Mouse (Mus musculus): ENCODE measurements around the gene Supt20. TPM values are rescaled to one million over a fixed set of nuclear protein-coding genes. Genes with fewer than 3 reads are reported as not detected.
A peak's percentile ranks its signal among the peaks of the same experiment; 100 is the strongest.
"Not testable (repeated sequence)": the region's sequence is repeated elsewhere in the genome, so short reads cannot be mapped to it uniquely, and the experiment has no call there.

Gene Supt20
- polyA plus RNA-seq, 1 experiment from 2014 or later, result 106 TPM

DNA sequence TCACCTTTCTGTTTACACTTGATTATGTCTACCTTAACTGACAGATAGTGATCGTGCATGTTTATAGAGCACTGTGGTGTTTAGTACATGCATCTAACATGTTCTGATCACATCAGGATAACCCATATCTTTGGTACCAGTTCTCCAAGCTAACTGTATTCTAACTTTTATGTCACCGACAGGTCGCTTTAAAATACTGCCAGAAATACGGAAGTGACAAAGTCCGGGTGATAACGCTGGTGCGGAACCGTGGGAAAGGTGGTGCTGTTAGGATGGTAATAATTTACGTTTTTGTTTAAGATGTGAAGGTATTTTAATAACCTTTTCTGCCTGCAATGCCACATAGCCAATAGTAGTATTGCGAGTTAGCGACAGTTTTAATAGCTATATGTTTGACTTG is 49.4 kb downstream of the Supt20 start:
- Histone ChIP-seq H3K4me3 (no peak overlapping the region), H3K27me3 (ENCODE audit: low read depth, poor library complexity, severe bottlenecking) (no peaks in the 10 kb centered on the region), H3K27ac (no peak overlapping the region), H3K9me3 (replicated peaks) (no peaks in the 10 kb centered on the region), H3K4me1 (no peaks in the 10 kb centered on the region), H3K36me3 (peaks cover 93% of the 10 kb centered on the region)
- no peak for DNase-seq (ENCODE audit: low spot score)
- 95% methylated on average over 11 of the region's 11 CpGs for WGBS

DNA sequence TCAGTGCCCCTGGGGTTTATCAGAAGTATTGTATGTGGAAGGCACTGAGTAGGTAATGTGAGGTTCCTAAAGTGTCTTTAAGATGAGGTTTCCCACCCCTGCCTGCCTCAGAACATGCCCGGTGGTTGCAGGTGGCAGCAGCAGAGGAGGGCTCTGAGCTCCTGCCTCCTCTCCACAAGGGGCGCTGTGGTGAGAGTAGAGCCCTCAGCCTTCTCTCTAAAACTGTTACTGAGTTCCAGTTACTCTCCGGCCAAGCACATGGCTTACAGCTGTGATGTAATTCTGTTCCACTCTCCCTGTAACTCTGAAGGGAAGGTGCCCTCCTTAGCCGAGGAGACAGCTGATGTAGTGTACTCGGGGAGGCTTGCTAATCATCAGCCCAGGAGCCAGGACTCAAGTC is 53.2 kb downstream of the Supt20 start:
- 59% methylated on average over 5 of the region's 5 CpGs for WGBS
- Histone ChIP-seq H3K36me3 (peaks cover 99% of the 10 kb centered on the region), H3K9me3 (replicated peaks) (no peaks in the 10 kb centered on the region), H3K27ac (no peak overlapping the region), H3K4me1 (no peaks in the 10 kb centered on the region), H3K27me3 (ENCODE audit: low read depth, poor library complexity, severe bottlenecking) (no peaks in the 10 kb centered on the region), H3K4me3 (no peak overlapping the region)
- DNase-seq (ENCODE audit: low spot score), result peak; percentile 49

DNA sequence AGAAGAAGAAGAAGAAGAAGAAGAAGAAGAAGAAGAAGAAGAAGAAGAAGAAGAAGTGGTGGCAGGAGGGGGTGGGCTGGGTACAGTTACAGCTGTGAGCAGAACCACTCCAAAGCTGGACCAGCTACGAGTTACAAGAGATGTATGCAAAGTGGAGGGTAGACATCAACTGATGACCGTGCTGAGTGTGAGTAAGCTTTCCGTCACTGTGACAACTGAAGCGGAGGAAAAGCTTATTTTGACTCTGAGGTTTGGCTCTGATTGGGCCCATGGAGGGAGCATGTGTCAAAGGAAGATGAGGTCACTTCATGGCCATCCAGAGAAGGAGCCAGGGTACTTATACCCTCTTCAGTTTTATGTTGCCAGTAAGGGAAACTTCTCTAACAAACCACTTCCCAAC is 60.8 kb downstream of the Supt20 start:
- 76% methylated on average over 4 of the region's 4 CpGs for WGBS

DNA sequence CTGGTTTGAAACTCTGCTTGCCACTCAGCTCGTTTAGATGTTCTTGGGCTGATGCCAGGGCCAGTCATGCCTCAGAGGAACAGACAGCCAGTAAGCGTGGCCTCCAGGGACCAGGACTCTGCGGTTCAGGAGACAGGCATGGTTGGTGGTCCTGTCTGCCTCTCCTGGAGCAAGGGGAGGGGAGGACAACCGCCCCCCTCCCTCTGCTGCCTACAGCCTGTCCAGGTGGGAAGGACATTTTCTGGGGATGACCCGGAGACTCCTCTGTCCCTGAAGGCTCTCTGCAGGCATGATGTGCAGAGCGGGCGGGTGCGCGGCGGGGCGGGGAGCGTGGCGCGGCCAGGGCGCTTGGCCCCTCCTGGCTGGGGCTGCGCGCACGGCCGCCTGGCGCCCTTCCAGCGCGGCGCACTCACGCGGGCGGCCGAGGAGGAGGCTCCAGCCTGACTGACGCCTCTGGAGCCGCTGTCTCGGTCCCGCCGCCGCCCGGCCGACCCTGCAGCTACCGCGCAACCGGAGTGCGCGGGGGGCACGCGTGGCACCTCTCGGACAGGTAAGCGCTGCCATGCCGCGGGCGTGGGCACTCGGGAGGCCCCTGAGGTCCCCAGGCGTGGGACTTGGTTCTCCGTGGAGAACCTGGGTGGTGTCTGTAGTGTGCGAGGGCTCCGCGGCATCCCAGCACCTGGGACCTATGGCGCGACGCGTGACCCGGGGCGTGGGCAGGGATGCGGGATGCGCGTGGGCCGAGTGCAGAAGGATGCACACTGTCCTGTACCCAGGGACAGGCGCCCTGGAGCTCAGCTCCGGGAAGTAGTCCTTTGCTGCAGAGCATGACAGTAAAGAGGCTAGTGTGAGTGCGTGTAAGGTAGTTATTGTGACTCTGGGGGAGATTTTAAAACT is 62.8 kb downstream of the Supt20 start, which contains the start of gene Smad9:
Gene Smad9, plus strand, starts transcription at position 438 of the 897 bp plus-strand sequence.
- peaks cover 31% of the 10 kb centered on the region for H3K27me3 ChIP-seq (ENCODE audit: low read depth, poor library complexity, severe bottlenecking)
- H3K4me1 ChIP-seq, result peaks cover 21% of the 10 kb centered on the region
- peak; percentile 64 for DNase-seq (ENCODE audit: low spot score)
- H3K9me3 ChIP-seq (replicated peaks), result no peaks in the 10 kb centered on the region
- H3K4me3 ChIP-seq, result peak within 1 kb of the TSS; percentile 78
- H3K27ac ChIP-seq, result peak within 1 kb of the TSS; percentile 78
- WGBS, result under 1% methylated on average over 66 of the region's 66 CpGs
- peaks cover 12% of the 10 kb centered on the region for H3K36me3 ChIP-seq

More for the DNA sequence above, 60.8 kb downstream of the Supt20 start:
- no peak for DNase-seq (ENCODE audit: low spot score)
- peaks cover 21% of the 10 kb centered on the region for H3K4me1 ChIP-seq
- no peak overlapping the region for H3K27ac ChIP-seq
- H3K9me3 ChIP-seq (replicated peaks), result no peaks in the 10 kb centered on the region
- peaks cover 31% of the 10 kb centered on the region for H3K27me3 ChIP-seq (ENCODE audit: low read depth, poor library complexity, severe bottlenecking)
- peaks cover 32% of the 10 kb centered on the region for H3K36me3 ChIP-seq
- H3K4me3 ChIP-seq, result no peak overlapping the region

DNA sequence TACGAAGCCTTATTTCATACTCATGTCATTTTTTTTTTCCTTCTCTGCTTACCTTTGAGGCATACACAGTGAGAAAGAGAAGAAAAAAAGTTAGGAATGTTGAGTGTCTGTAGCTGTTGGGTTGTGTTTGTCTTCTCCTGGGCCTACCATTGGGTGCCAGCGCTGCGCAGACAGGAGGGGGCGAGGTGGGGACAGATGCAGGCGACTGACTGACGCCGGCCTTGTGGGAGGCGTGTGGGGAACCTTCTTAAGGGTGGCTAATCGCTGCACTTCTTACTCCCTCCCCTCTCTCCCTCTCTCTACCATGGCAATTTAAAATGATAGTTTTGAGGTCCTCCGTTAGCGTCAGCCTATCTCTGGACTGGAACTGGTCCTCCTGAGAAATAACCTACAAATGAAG is 63.5 kb downstream of the Supt20 start:
- Histone ChIP-seq H3K27me3 (ENCODE audit: low read depth, poor library complexity, severe bottlenecking) (peaks cover 31% of the 10 kb centered on the region), H3K36me3 (peaks cover 5% of the 10 kb centered on the region), H3K27ac (peak overlapping the region; percentile 78; the same call in 1 of the 2 replicates), H3K4me3 (peak overlapping the region; percentile 78), H3K4me1 (peaks cover 21% of the 10 kb centered on the region), H3K9me3 (replicated peaks) (no peaks in the 10 kb centered on the region)
- peak; percentile 42 for DNase-seq (ENCODE audit: low spot score)
- under 1% methylated on average over 11 of the region's 11 CpGs for WGBS

DNA sequence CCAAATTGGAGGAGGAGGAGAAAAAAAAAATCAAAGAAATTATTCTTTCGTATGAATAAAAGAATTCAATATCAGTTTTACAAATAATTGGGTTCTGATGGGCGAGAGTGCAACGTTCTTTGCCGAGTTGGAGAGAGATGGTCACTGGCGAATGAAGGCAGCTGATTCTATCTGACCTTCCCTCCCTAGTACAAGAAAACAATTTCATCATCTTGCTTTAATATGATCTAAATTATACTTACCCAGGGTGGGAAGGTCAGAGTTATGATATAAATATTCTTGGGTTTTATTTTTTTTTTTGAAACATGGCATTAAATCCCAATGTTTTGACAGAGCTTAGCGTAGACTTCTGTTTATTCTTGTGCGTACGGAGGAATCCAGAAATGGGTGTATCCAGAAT is 64.8 kb downstream of the Supt20 start:
- no peak overlapping the region for H3K27ac ChIP-seq
- WGBS, result 91% methylated on average over 8 of the region's 8 CpGs
- peaks cover 31% of the 10 kb centered on the region for H3K27me3 ChIP-seq (ENCODE audit: low read depth, poor library complexity, severe bottlenecking)
- DNase-seq (ENCODE audit: low spot score), result no peak
- H3K9me3 ChIP-seq (replicated peaks), result no peaks in the 10 kb centered on the region
- no peak overlapping the region for H3K4me3 ChIP-seq
- H3K4me1 ChIP-seq, result peaks cover 21% of the 10 kb centered on the region
- H3K36me3 ChIP-seq, result no peaks in the 10 kb centered on the region

GRCm38 (mm10) chr3:54759211-54759610 is 66.6 kb downstream of the Supt20 start:
- Histone ChIP-seq H3K36me3 (no peaks in the 10 kb centered on the region), H3K9me3 (replicated peaks) (no peaks in the 10 kb centered on the region), H3K4me3 (no peak overlapping the region), H3K4me1 (peaks cover 25% of the 10 kb centered on the region), H3K27ac (no peak overlapping the region), H3K27me3 (ENCODE audit: low read depth, poor library complexity, severe bottlenecking) (peaks cover 30% of the 10 kb centered on the region)
- 84% methylated on average over 9 of the region's 9 CpGs for WGBS
- DNase-seq (ENCODE audit: low spot score), result no peak

GRCm38 (mm10) chr3:54760321-54761115 is 67.9 kb downstream of the Supt20 start:
- Histone ChIP-seq H3K36me3 (no peaks in the 10 kb centered on the region), H3K4me3 (no peak overlapping the region), H3K27ac (no peak overlapping the region), H3K4me1 (peaks cover 22% of the 10 kb centered on the region), H3K9me3 (replicated peaks) (no peaks in the 10 kb centered on the region), H3K27me3 (ENCODE audit: low read depth, poor library complexity, severe bottlenecking) (peaks cover 17% of the 10 kb centered on the region)
- WGBS, result 72% methylated on average over 15 of the region's 15 CpGs
- no peak for DNase-seq (ENCODE audit: low spot score)

DNA sequence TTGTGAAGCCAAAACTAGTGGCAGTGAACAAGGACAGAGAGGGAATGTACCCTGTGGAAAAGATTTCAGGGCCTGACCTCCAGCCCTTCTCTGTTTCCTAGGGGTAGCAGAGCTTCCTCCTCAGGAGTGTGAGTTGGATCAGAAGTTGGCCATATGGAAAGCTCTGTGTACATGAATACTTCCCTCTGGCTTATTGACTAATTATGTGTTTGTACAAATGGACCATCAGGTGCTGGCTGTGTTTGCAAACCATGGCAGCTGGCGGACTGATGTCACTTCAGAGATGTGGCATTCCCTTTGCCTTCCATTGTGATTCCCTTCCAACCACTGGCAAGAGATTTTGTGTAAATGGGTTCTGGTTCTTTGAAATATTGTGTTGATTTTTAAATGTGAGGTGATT is 68.7 kb downstream of the Supt20 start:
- DNase-seq (ENCODE audit: low spot score), result no peak
- Histone ChIP-seq H3K4me1 (peaks cover 15% of the 10 kb centered on the region), H3K27me3 (ENCODE audit: low read depth, poor library complexity, severe bottlenecking) (peaks cover 9% of the 10 kb centered on the region; the same call in 1 of the 2 replicates), H3K27ac (no peak overlapping the region), H3K9me3 (replicated peaks) (no peaks in the 10 kb centered on the region), H3K36me3 (no peaks in the 10 kb centered on the region), H3K4me3 (no peak overlapping the region)
- WGBS, result 97% methylated on average over 1 of the region's 1 CpGs

- no peaks in the 10 kb centered on the region for H3K36me3 ChIP-seq
- peak; percentile 42 for DNase-seq (ENCODE audit: low spot score)
- WGBS, result 81% methylated on average over 18 of the region's 18 CpGs
- H3K4me3 ChIP-seq, result peak overlapping the region; percentile 29
- 0 out of 2 replicates have a peak overlapping the region, but pooled peaks have one; percentile 34 for H3K27ac ChIP-seq
- no peaks in the 10 kb centered on the region for H3K27me3 ChIP-seq (ENCODE audit: low read depth, poor library complexity, severe bottlenecking)
- peaks cover 9% of the 10 kb centered on the region for H3K4me1 ChIP-seq
- no peaks in the 10 kb centered on the region for H3K9me3 ChIP-seq (replicated peaks)
Measured at GRCm38 (mm10) chr3:54764418-54764817, 71.8 kb downstream of the Supt20 start.

GRCm38 (mm10) chr3:54765521-54765920 is 72.9 kb downstream of the Supt20 start:
- not testable (repeated sequence) for H3K27me3 ChIP-seq (ENCODE audit: low read depth, poor library complexity, severe bottlenecking); H3K4me1 ChIP-seq; H3K27ac ChIP-seq; H3K36me3 ChIP-seq; DNase-seq (ENCODE audit: low spot score); H3K9me3 ChIP-seq (replicated peaks); H3K4me3 ChIP-seq
- 89% methylated on average over 6 of the region's 6 CpGs for WGBS

DNA sequence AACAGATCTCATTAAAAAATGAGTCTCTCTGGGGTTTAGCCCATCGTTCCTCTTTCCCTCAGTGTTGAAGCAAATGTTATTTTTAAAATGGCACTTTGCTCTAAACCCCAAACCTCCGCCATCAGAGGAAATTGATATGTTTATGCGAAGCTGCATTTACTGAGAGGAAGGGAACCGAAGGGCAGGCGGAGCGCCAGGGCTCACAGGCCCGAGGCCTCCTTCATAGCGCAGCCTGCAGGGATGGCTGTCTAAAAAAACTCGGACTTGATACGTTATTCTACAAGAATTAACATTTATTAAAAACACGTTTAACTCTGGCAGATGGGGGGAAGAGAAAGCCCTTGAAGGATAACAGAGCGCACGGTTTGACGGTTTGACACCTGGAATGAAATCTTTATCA is 73.4 kb downstream of the Supt20 start:
- H3K27ac ChIP-seq, result no peak overlapping the region
- DNase-seq (ENCODE audit: low spot score), result no peak
- H3K9me3 ChIP-seq (replicated peaks), result no peaks in the 10 kb centered on the region
- H3K4me1 ChIP-seq, result peaks cover 9% of the 10 kb centered on the region
- H3K27me3 ChIP-seq (ENCODE audit: low read depth, poor library complexity, severe bottlenecking), result no peaks in the 10 kb centered on the region
- no peak overlapping the region for H3K4me3 ChIP-seq
- H3K36me3 ChIP-seq, result no peaks in the 10 kb centered on the region
- 85% methylated on average over 14 of the region's 14 CpGs for WGBS

- Histone ChIP-seq H3K4me3 (no peak overlapping the region), H3K27ac (no peak overlapping the region), H3K36me3 (no peaks in the 10 kb centered on the region), H3K27me3 (ENCODE audit: low read depth, poor library complexity, severe bottlenecking) (no peaks in the 10 kb centered on the region), H3K9me3 (replicated peaks) (no peaks in the 10 kb centered on the region), H3K4me1 (peaks cover 9% of the 10 kb centered on the region)
- DNase-seq (ENCODE audit: low spot score), result no peak
- 93% methylated on average over 5 of the region's 5 CpGs for WGBS
Measured at GRCm38 (mm10) chr3:54766811-54767210, 74.2 kb downstream of the Supt20 start.
